Mouse (Mus musculus): Measurements from ENCODE around the gene Olfr288. TPM values are rescaled to one million over a fixed set of nuclear protein-coding genes. Genes with fewer than 3 reads are reported as not detected.
A peak's percentile ranks its signal among the peaks of the same experiment; 100 is the strongest.

Gene Olfr288
- not detected in 2 replicates for total RNA-seq (2017)

- ATAC-seq (ENCODE audit: extremely low read depth, insufficient number of reproducible peaks, low FRiP score, poor library complexity, severe bottlenecking), result no peak
Observed at GRCm38 (mm10) chr15:98195442-98195841, at the start of gene Olfr288. TSS of gene Olfr288 (minus strand) at chr15:98195542.

GRCm38 (mm10) chr15:98235442-98235841, 40.1 kb upstream of the Olfr288 start:
- ATAC-seq (ENCODE audit: extremely low read depth, insufficient number of reproducible peaks, low FRiP score, poor library complexity, severe bottlenecking), result no peak

- ATAC-seq (ENCODE audit: extremely low read depth, insufficient number of reproducible peaks, low FRiP score, poor library complexity, severe bottlenecking), result no peak
Observed at GRCm38 (mm10) chr15:98234350-98234749, 39.0 kb upstream of the Olfr288 start, which contains the start of gene Olfr286. TSS of gene Olfr286 (minus strand) at chr15:98234450.

GRCm38 (mm10) chr15:98226096-98226495, 30.8 kb upstream of the Olfr288 start:
- no peak for ATAC-seq (ENCODE audit: extremely low read depth, insufficient number of reproducible peaks, low FRiP score, poor library complexity, severe bottlenecking)

- ATAC-seq (ENCODE audit: extremely low read depth, insufficient number of reproducible peaks, low FRiP score, poor library complexity, severe bottlenecking), result no peak
Observed at GRCm38 (mm10) chr15:98225610-98226009, 30.3 kb upstream of the Olfr288 start.

GRCm38 (mm10) chr15:98222377-98222776, 27.0 kb upstream of the Olfr288 start:
- no peak for ATAC-seq (ENCODE audit: extremely low read depth, insufficient number of reproducible peaks, low FRiP score, poor library complexity, severe bottlenecking)

GRCm38 (mm10) chr15:98220877-98221276, 25.5 kb upstream of the Olfr288 start, which contains the start of the genes Gm44579 and Olfr287:
TSS of gene Gm44579 (minus strand) at chr15:98220977.
TSS of gene Olfr287 (minus strand) at chr15:98221056.
- no peak for ATAC-seq (ENCODE audit: extremely low read depth, insufficient number of reproducible peaks, low FRiP score, poor library complexity, severe bottlenecking)

GRCm38 (mm10) chr15:98214130-98214529, 18.8 kb upstream of the Olfr288 start:
- no peak for ATAC-seq (ENCODE audit: extremely low read depth, insufficient number of reproducible peaks, low FRiP score, poor library complexity, severe bottlenecking)

GRCm38 (mm10) chr15:98213336-98213870, 18.1 kb upstream of the Olfr288 start:
- no peak for ATAC-seq (ENCODE audit: extremely low read depth, insufficient number of reproducible peaks, low FRiP score, poor library complexity, severe bottlenecking)

GRCm38 (mm10) chr15:98209676-98210075, 14.3 kb upstream of the Olfr288 start:
- ATAC-seq (ENCODE audit: extremely low read depth, insufficient number of reproducible peaks, low FRiP score, poor library complexity, severe bottlenecking), result no peak

- ATAC-seq (ENCODE audit: extremely low read depth, insufficient number of reproducible peaks, low FRiP score, poor library complexity, severe bottlenecking), result no peak
Observed at GRCm38 (mm10) chr15:98184456-98184855, 10.9 kb downstream of the Olfr288 start.

GRCm38 (mm10) chr15:98181856-98182570, 13.3 kb downstream of the Olfr288 start:
- no peak for ATAC-seq (ENCODE audit: extremely low read depth, insufficient number of reproducible peaks, low FRiP score, poor library complexity, severe bottlenecking)

- peak; percentile 89 for ATAC-seq (ENCODE audit: extremely low read depth, insufficient number of reproducible peaks, low FRiP score, poor library complexity, severe bottlenecking)
Observed at GRCm38 (mm10) chr15:98181132-98181711, 14.1 kb downstream of the Olfr288 start.

GRCm38 (mm10) chr15:98180567-98181131, 14.7 kb downstream of the Olfr288 start:
- ATAC-seq (ENCODE audit: extremely low read depth, insufficient number of reproducible peaks, low FRiP score, poor library complexity, severe bottlenecking), result no peak

- no peak for ATAC-seq (ENCODE audit: extremely low read depth, insufficient number of reproducible peaks, low FRiP score, poor library complexity, severe bottlenecking)
Observed at GRCm38 (mm10) chr15:98177320-98177719, 18.0 kb downstream of the Olfr288 start.

- no peak for ATAC-seq (ENCODE audit: extremely low read depth, insufficient number of reproducible peaks, low FRiP score, poor library complexity, severe bottlenecking)
Observed at GRCm38 (mm10) chr15:98173821-98174220, 21.5 kb downstream of the Olfr288 start.

- ATAC-seq (ENCODE audit: extremely low read depth, insufficient number of reproducible peaks, low FRiP score, poor library complexity, severe bottlenecking), result no peak
Observed at GRCm38 (mm10) chr15:98172113-98172512, 23.2 kb downstream of the Olfr288 start.

GRCm38 (mm10) chr15:98170917-98171316, 24.4 kb downstream of the Olfr288 start:
- no peak for ATAC-seq (ENCODE audit: extremely low read depth, insufficient number of reproducible peaks, low FRiP score, poor library complexity, severe bottlenecking)

GRCm38 (mm10) chr15:98170365-98170764, 25.0 kb downstream of the Olfr288 start:
- ATAC-seq (ENCODE audit: extremely low read depth, insufficient number of reproducible peaks, low FRiP score, poor library complexity, severe bottlenecking), result no peak

GRCm38 (mm10) chr15:98168622-98169004, 26.7 kb downstream of the Olfr288 start:
- no peak for ATAC-seq (ENCODE audit: extremely low read depth, insufficient number of reproducible peaks, low FRiP score, poor library complexity, severe bottlenecking)
